Mouse (Mus musculus) retina, adult 2 months (tissue): ENCODE results near the gene Rnh1.
A peak's percentile ranks its signal among the peaks of the same experiment; 100 is the strongest.

Experiments
- DNase-seq: peaks from one replicate; pipeline ENCODE4 v3.0.0-alpha.2; 2012; ENCODE audit warnings: low read depth, low spot score

The Rnh1 gene

DNA sequence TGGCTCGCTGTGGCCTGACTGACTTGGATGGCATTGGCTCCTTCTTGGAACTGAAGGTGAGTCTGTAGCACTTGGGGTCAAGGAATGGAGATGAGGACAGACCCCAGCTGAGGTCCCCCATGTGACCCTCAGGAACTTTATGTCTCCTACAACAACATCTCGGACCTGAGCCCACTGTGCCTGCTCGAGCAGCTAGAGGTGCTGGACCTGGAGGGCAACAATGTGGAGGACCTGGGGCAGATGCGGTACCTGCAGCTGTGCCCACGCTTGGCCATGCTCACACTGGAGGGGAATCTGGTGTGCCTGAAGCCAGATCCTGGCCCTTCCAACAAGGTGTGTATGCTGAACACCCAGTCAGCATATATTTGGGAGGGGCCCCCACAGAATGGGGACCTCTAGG, 32.8 kb upstream of the Rnh1 start:
- no peak for DNase-seq

DNA sequence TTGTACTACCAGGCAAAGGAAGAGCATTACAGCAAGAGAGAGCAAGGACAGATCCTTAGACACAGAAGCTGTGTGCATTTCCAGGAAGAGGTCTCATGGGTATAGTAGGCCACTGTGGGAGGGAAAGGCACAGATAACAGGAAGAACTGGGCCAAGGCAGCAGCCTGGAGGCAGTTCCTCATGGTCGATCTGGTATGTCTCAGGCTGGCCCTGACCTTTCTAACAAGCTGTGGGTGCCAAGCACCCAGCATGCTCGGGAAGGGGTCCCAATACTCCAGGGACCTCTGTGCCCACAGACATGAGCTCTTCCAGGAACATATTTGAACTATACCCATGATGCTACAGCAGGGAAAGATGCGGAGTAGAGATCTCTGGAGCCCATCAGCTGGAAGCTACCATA, 31.9 kb upstream of the Rnh1 start:
- no peak for DNase-seq

GRCm38 (mm10) chr7:141198121-141198520, 25.5 kb upstream of the Rnh1 start:
- DNase-seq = no peak

GRCm38 (mm10) chr7:141196619-141197282, 24.1 kb upstream of the Rnh1 start:
- no peak for DNase-seq

GRCm38 (mm10) chr7:141195754-141196153, 23.1 kb upstream of the Rnh1 start:
- DNase-seq = no peak

GRCm38 (mm10) chr7:141194830-141195229, 22.2 kb upstream of the Rnh1 start:
- peak; percentile 70 for DNase-seq

GRCm38 (mm10) chr7:141194409-141194808, 21.8 kb upstream of the Rnh1 start:
- DNase-seq = no peak

DNA sequence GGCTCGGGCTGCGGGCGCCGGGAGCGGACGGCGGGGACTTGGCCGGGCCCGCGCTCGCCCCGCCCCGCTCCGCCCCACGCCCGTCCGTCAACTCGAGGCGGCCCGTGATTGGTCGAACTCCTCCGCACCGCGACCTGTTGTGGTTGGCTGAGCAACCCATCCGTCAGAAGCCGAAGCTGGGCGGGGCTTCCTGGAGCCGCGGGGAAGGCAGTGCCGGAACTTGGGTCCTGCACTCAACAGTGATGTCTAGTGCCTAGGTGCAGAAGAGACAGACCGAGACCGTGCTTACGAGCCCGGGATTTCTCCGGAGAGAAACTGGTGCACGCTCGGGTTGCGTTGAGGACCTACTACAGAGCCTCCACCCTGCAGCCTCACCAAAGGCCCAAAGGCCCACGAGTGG, 21.3 kb upstream of the Rnh1 start, which contains the start of the genes Hras and Lrrc56:
Hras (minus strand) TSS at position 58 of the 400 bp plus-strand sequence.
Lrrc56 (plus strand) TSS at position 210 of the 400 bp plus-strand sequence.
- DNase-seq = peak; percentile 93

DNA sequence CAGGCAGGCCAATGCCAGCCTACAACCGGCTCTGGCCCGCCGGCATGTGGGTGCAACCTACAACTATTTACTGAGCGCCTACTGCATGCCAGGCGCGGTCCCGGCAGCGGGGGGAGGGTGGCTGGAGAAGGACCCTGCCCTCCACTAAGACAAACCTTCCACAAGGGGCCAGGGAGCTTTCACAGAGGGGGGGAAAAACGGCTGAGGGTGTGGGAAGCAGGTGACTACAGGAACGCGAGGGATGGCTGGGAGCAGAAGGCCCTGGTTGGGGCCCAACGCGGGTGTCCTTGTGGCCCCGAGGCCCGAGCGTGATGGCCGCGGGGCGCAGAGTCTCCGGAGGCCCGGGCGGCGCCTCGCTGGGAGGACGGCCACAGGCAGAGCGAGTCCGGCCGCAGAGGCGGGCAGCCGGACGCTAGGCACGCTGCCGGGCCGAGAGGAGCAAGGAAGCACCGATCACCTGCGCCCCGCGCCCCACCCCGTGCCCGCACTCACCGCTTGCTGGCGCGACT, 20.7 kb upstream of the Rnh1 start:
- DNase-seq = no peak

DNA sequence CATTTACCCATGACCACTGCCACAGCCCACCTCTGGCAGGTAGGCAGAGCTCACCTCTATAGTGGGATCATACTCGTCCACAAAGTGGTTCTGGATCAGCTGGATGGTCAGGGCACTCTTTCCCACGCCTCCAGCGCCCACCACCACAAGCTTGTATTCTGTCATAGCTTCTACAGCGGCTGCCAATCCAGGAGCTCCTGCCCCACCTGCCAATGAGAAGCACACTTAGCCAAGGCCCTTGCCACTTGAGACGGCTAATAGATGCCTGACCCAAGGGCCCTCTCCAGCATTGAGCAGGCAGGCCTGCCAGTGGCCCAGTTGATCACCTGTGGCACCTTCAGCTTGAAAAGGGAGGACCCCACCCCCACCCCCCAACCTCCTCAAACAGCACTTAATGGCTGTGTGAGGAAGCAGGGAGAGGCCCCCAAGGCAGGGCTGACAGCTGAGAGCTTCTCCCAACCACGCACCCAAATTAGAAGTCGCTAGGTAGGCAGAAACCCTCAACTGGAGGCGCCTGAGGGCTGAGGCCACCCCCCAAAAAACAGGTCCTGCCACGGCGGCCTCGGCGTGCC, 20.2 kb upstream of the Rnh1 start:
- no peak for DNase-seq

DNA sequence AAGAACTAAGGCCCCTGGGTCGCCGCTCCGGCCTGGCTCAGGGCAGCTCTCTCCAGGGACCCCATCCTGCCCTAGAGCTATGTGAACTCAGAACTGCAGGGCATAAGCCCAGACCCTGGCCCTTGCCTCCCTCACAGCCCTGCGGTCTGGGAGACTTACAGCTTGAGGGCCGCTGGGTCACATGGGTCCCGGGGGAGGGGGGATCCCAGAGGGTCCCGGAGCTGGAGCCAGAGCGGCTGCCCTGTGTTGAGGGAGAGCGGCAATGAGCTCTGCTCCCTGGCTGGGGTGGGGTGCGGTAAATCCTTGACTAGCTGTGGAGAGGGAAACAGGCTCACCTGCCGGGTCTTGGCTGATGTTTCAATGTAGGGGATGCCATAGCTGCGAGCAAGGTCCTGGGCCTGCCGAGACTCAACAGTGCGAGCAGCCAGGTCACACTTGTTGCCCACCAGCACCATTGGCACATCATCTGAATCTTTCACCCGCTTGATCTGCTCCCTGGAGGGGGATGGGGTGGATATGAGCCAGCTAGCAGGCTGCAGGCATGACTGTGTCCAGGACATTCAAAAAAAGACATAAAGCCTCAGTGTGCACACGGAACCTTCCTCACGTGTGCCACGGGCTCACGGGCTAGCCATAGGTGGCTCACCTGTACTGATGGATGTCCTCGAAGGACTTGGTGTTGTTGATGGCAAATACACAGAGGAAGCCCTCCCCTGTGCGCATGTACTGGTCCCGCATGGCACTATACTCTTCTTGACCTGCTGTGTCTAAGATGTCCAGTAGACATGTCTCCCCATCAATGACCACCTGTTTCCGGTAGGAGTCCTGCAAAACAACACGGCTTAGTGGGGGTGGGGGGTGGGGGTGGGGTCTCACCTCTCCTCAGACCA, 19.4 kb upstream of the Rnh1 start:
- no peak for DNase-seq

DNA sequence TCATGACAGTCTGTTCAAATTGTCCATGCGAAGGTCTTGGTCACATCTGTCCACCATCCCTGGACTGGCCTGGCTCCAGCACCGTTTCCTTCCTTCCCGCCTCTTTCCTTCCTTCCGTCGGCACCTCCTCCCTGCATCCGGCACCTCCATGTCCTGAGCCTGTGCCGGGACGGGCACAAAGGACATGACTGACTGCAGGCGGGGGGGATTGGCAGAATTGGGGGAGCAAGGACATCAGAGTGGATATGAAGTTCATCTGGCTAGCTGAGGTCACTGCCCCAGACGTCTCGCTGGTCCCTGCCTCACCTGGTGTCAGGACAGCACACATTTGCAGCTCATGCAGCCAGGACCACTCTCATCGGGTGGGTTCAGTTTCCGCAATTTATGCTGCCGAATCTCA, 18.4 kb upstream of the Rnh1 start:
- DNase-seq = no peak

- no peak for DNase-seq
Measured at GRCm38 (mm10) chr7:141190220-141190619, 17.6 kb upstream of the Rnh1 start.

DNA sequence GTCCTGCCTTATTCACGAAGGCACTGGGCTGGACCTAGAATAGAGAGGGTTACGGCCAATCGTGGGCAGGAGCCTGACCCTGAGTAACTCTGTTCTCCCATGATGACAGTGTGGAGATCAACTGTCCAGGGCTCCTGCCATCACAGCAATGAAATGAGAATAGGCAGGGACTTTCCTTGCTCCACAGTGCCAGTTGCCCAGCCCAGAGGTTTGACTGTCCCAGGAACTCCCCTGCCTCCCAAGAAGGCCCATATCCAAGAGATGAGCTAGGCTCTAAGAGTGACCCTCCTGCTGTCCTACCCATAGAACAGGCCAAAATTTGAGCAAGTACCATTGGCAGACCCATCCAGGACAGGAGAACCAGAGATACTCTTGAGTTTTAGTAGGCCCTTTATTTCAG, 16.1 kb upstream of the Rnh1 start:
- DNase-seq = no peak

GRCm38 (mm10) chr7:141188194-141188593, 15.5 kb upstream of the Rnh1 start:
- no peak for DNase-seq

- DNase-seq = peak; percentile 80
Measured at GRCm38 (mm10) chr7:141176173-141176572, 3.5 kb upstream of the Rnh1 start.

GRCm38 (mm10) chr7:141175068-141175467, 2.4 kb upstream of the Rnh1 start:
- no peak for DNase-seq

- DNase-seq = no peak
Measured at GRCm38 (mm10) chr7:141173323-141173850, 730 bp upstream of the Rnh1 start.

- DNase-seq = no peak
Measured at GRCm38 (mm10) chr7:141169866-141170265, 2.8 kb downstream of the Rnh1 start.

DNA sequence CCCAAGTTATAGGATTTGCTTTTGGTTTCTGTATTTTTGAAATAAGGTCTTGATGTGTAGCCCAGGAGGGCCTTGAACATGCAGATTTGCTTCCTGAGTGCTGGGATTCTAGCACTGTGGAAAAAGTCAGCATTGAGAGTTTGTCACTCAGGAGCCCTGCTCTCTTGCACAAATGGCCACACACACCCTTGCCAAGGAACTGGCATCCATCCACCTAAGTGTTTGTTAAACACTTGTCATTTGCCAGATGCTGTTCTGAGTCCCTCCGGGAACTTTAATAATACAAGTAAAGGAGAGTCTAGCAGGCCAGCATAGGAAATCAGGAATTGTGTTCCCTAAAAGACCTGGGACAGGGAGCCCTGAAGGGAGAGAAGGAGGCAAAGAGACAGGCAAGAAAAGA, 3.4 kb downstream of the Rnh1 start:
- no peak for DNase-seq

GRCm38 (mm10) chr7:141168518-141168953, 4.1 kb downstream of the Rnh1 start:
- no peak for DNase-seq
